Mouse (Mus musculus): Measurements from ENCODE around the gene Clvs2. TPM values are rescaled to one million over a fixed set of nuclear protein-coding genes. Genes with fewer than 3 reads are reported as not detected.

Clvs2 gene
- polyA plus RNA-seq (2014; fragmentation: Illumina TruSeq; extraction: RNeasy Lipid Tissue Mini Kit (QIAGEN cat#74804); ENCODE audit: low read depth, low replicate concordance): not detected

GRCm38 (mm10) chr10:33624131-33624879, at the start of gene Clvs2:
Gene Clvs2, minus strand, starts transcription at chr10:33624769.

Other genes with a start within 250 kb of the Clvs2 start
- gene Sult3a2, start 161.9 kb upstream of the Clvs2 start, polyA plus RNA-seq (2014; fragmentation: Illumina TruSeq; extraction: RNeasy Lipid Tissue Mini Kit (QIAGEN cat#74804); ENCODE audit: low read depth, low replicate concordance): 60.0 TPM
- gene Sult3a1, start 233.0 kb upstream of the Clvs2 start, polyA plus RNA-seq (2014; fragmentation: Illumina TruSeq; extraction: RNeasy Lipid Tissue Mini Kit (QIAGEN cat#74804); ENCODE audit: low read depth, low replicate concordance): 1,185 TPM